In the genomic region with DNA sequence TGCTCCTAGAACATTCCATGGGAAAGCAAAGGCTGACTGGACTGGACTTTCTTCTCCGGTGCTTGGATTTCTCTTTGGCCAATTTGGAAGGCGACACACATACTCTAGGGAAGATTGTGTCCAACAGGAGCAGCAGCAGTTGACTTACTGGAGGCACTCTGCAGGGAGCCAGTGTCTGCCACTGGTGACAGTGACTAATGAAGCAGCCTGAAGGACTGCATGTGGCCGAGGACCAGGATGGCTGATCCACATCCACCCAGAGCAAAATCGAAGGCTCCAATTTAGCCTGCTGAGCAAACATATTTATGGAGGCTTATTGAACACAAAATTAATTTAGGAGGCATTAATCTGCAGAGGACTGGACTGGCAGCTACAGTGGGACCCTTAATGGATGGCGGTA, we compare ENCODE assay signal across 21 mouse cellular contexts.
DNase-seq lines count a peak whose midpoint lies in the region; ATAC-seq and TF ChIP-seq lines count a peak whose summit lies in the region.
"Had no signal": no experiment of that assay in that cellular context is flagged by ENCODE, and none has a peak within 500 bp of the region (broad histone marks: within the 10 kb centered on the region; RNA-seq: fewer than 3 reads in every experiment).

No protein-coding gene starts in this region.

- TF ChIP-seq CTCF in midbrain, postnatal 0 days (IDR thresholded peaks at IDR 0.05), result no peak

- intact Hi-C loops in left cerebral cortex, postnatal 36 days (cut with DNase I), result no loop called here

- H3K9ac ChIP-seq in intestine, embryonic 15.5 days, result 0 out of 2 replicates have a peak overlapping the region, but pooled peaks have one; percentile 10
- H3K9ac ChIP-seq in intestine, embryonic 16.5 days (ENCODE audit: low read depth, low read length), result no peak overlapping the region
- no peak overlapping the region for H3K9ac ChIP-seq in hindbrain, embryonic 16.5 days (ENCODE audit: low read depth, low read length)
- no peak overlapping the region for H3K9ac ChIP-seq in midbrain, postnatal 0 days (replicated peaks; ENCODE audit: low read length, poor library complexity, severe bottlenecking)
- H3K9ac ChIP-seq: forebrain, embryonic 15.5 days; heart, embryonic 15.5 days had no signal

- 57% methylated on average over 5 of the region's 5 CpGs for WGBS in intestine, embryonic 15.5 days
- WGBS in intestine, embryonic 16.5 days, result 56% methylated on average over 5 of the region's 5 CpGs
- 69% methylated on average over 5 of the region's 5 CpGs for WGBS in hindbrain, embryonic 10.5 days
- WGBS in hindbrain, embryonic 16.5 days, result 35% methylated on average over 5 of the region's 5 CpGs
- WGBS in midbrain, postnatal 0 days, result 51% methylated on average over 5 of the region's 5 CpGs

- no peaks in the 10 kb centered on the region for H3K9me3 ChIP-seq in intestine, embryonic 15.5 days
- H3K9me3 ChIP-seq in intestine, embryonic 16.5 days (ENCODE audit: control insufficient read depth, low read length), result no peaks in the 10 kb centered on the region
- 0 out of 2 replicates have a peak, but pooled peaks cover 3% of the 10 kb centered on the region for H3K9me3 ChIP-seq in hindbrain, embryonic 10.5 days
- no peaks in the 10 kb centered on the region for H3K9me3 ChIP-seq in hindbrain, embryonic 16.5 days (ENCODE audit: control insufficient read depth, low read length)
- H3K9me3 ChIP-seq in midbrain, postnatal 0 days (ENCODE audit: low read length), result no peaks in the 10 kb centered on the region
- H3K9me3 ChIP-seq: forebrain, embryonic 15.5 days; heart, embryonic 15.5 days had no signal

- ATAC-seq in intestine, embryonic 15.5 days, result no peak
- no peak for ATAC-seq in intestine, embryonic 16.5 days
- peak; percentile 82 for ATAC-seq in hindbrain, embryonic 16.5 days
- no peak for ATAC-seq in midbrain, postnatal 0 days (ENCODE audit: low FRiP score)
- ATAC-seq in monocyte, adult 5-6 weeks (replicated peaks; ENCODE audit: insufficient number of reproducible peaks, low FRiP score, low TSS enrichment, poor library complexity, severe bottlenecking), result no peak
- ATAC-seq: forebrain, embryonic 15.5 days had no signal

- H3K27ac ChIP-seq in intestine, embryonic 15.5 days, result no peak overlapping the region
- H3K27ac ChIP-seq in intestine, embryonic 16.5 days (ENCODE audit: low read length), result no peak overlapping the region
- H3K27ac ChIP-seq in hindbrain, embryonic 10.5 days, result peak overlapping the region; percentile 35; the same call in 1 of the 2 replicates
- H3K27ac ChIP-seq in hindbrain, embryonic 16.5 days (ENCODE audit: low read depth, low read length), result no peak overlapping the region
- H3K27ac ChIP-seq in midbrain, postnatal 0 days (ENCODE audit: low read depth, low read length), result no peak overlapping the region
- H3K27ac ChIP-seq: forebrain, embryonic 15.5 days; heart, adult 2 months; heart, embryonic 15.5 days; kidney, postnatal 0 days had no signal

- H3K4me1 ChIP-seq in intestine, embryonic 15.5 days (replicated peaks), result 0 out of 2 replicates have a peak, but pooled peaks cover 3% of the 10 kb centered on the region
- no peaks in the 10 kb centered on the region for H3K4me1 ChIP-seq in intestine, embryonic 16.5 days (ENCODE audit: control insufficient read depth, insufficient read depth, low read length)
- H3K4me1 ChIP-seq in hindbrain, embryonic 10.5 days (replicated peaks), result peaks cover 34% of the 10 kb centered on the region
- peaks cover 6% of the 10 kb centered on the region; the same call in 1 of the 2 replicates for H3K4me1 ChIP-seq in hindbrain, embryonic 16.5 days (ENCODE audit: control insufficient read depth, insufficient read depth, low read depth, low read length)
- peaks cover 10% of the 10 kb centered on the region; the same call in 1 of the 2 replicates for H3K4me1 ChIP-seq in midbrain, postnatal 0 days (ENCODE audit: insufficient read depth, low read length)
- H3K4me1 ChIP-seq: forebrain, embryonic 15.5 days; heart, embryonic 15.5 days had no signal

- no peak overlapping the region for H3K4me2 ChIP-seq in intestine, embryonic 15.5 days (replicated peaks)
- no peak overlapping the region; the same call in 1 of the 2 replicates for H3K4me2 ChIP-seq in intestine, embryonic 16.5 days (ENCODE audit: low read depth, low read length)
- no peak overlapping the region for H3K4me2 ChIP-seq in hindbrain, embryonic 16.5 days (ENCODE audit: low read length)
- H3K4me2 ChIP-seq in midbrain, postnatal 0 days (ENCODE audit: low read depth, low read length, poor library complexity, severe bottlenecking), result no peak overlapping the region
- H3K4me2 ChIP-seq: forebrain, embryonic 15.5 days; heart, embryonic 15.5 days had no signal

- H3K27me3 ChIP-seq in intestine, embryonic 15.5 days (replicated peaks), result no peaks in the 10 kb centered on the region
- no peaks in the 10 kb centered on the region for H3K27me3 ChIP-seq in intestine, embryonic 16.5 days (replicated peaks; ENCODE audit: control insufficient read depth, insufficient read depth, low read length)
- H3K27me3 ChIP-seq in hindbrain, embryonic 10.5 days (ENCODE audit: insufficient read depth, poor library complexity, severe bottlenecking), result no peaks in the 10 kb centered on the region
- no peaks in the 10 kb centered on the region for H3K27me3 ChIP-seq in hindbrain, embryonic 16.5 days (replicated peaks; ENCODE audit: control insufficient read depth, insufficient read depth, low read length)
- no peaks in the 10 kb centered on the region for H3K27me3 ChIP-seq in midbrain, postnatal 0 days (ENCODE audit: insufficient read depth, low read length)
- H3K27me3 ChIP-seq: forebrain, embryonic 15.5 days had no signal

- no peak overlapping the region for H3K4me3 ChIP-seq in intestine, embryonic 15.5 days (replicated peaks)
- no peak overlapping the region for H3K4me3 ChIP-seq in intestine, embryonic 16.5 days (ENCODE audit: low read length)
- no peak overlapping the region for H3K4me3 ChIP-seq in hindbrain, embryonic 10.5 days
- H3K4me3 ChIP-seq in hindbrain, embryonic 16.5 days (ENCODE audit: low read length), result no peak overlapping the region
- no peak overlapping the region for H3K4me3 ChIP-seq in midbrain, postnatal 0 days (ENCODE audit: low read depth, low read length)
- H3K4me3 ChIP-seq: forebrain, embryonic 15.5 days; heart, adult 2 months; heart, embryonic 15.5 days had no signal

- no peaks in the 10 kb centered on the region for H3K36me3 ChIP-seq in intestine, embryonic 15.5 days
- H3K36me3 ChIP-seq in intestine, embryonic 16.5 days (ENCODE audit: control insufficient read depth, insufficient read depth, low read length), result no peaks in the 10 kb centered on the region
- no peaks in the 10 kb centered on the region for H3K36me3 ChIP-seq in hindbrain, embryonic 10.5 days
- H3K36me3 ChIP-seq in hindbrain, embryonic 16.5 days (ENCODE audit: control insufficient read depth, insufficient read depth, low read length), result no peaks in the 10 kb centered on the region
- H3K36me3 ChIP-seq in midbrain, postnatal 0 days (ENCODE audit: insufficient read depth, low read length), result no peaks in the 10 kb centered on the region
- H3K36me3 ChIP-seq: forebrain, embryonic 15.5 days; heart, embryonic 15.5 days had no signal

- DNase-seq in hindbrain, embryonic 10.5 days (ENCODE audit: low spot score), result no peak
- DNase-seq in midbrain, postnatal 0 days (ENCODE audit: low spot score), result peak; percentile 41
- no peak for DNase-seq in ovary, postnatal 10 days (ENCODE audit: low spot score)
- no peak for DNase-seq in left cerebral cortex, postnatal 36 days (ENCODE audit: low spot score in 2 of 2)
- DNase-seq: adrenal gland, postnatal 14 days; cerebellum, adult 11 months; cerebellum, postnatal 36 days; gastrocnemius, postnatal 14 days; heart, adult 2 months; kidney, adult 18-20 months; left cerebral cortex, postnatal 4 days; lung, adult 2 months; spleen, adult 18-20 months; thymus, postnatal 25 days had no signal
